Mouse (Mus musculus) CD4-positive, CD25-positive, alpha-beta regulatory T cell, adult 2 months (primary cell): ENCODE results near the gene Taldo1.

Experiments used
- DNase-seq: peaks from one replicate; pipeline ENCODE4 v3.0.0-alpha.2; 2012; ENCODE audit warnings: low read depth, low spot score

Gene Taldo1

GRCm38 (mm10) chr7:141391625-141392551 lies at the start of gene Taldo1:
Taldo1 (plus strand) TSS chr7:141392199.
- DNase-seq, result peak; percentile 96

GRCm38 (mm10) chr7:141343230-141343629 lies 48.8 kb upstream of the Taldo1 start:
- no peak for DNase-seq

GRCm38 (mm10) chr7:141343696-141344095 lies 48.3 kb upstream of the Taldo1 start:
- no peak for DNase-seq

GRCm38 (mm10) chr7:141344787-141345186 lies 47.2 kb upstream of the Taldo1 start:
- DNase-seq, result peak; percentile 59

- DNase-seq, result no peak
Observed at GRCm38 (mm10) chr7:141351061-141351460, 40.9 kb upstream of the Taldo1 start.

- no peak for DNase-seq
Observed at GRCm38 (mm10) chr7:141355051-141355450, 36.9 kb upstream of the Taldo1 start.

- DNase-seq, result peak; percentile 25
Observed at GRCm38 (mm10) chr7:141355626-141356326, 36.2 kb upstream of the Taldo1 start.

GRCm38 (mm10) chr7:141356971-141357370 lies 35.0 kb upstream of the Taldo1 start:
- DNase-seq, result no peak

GRCm38 (mm10) chr7:141361510-141361909 lies 30.5 kb upstream of the Taldo1 start:
- DNase-seq, result peak; percentile 54

GRCm38 (mm10) chr7:141363106-141363751 lies 28.8 kb upstream of the Taldo1 start:
- peak; percentile 88 for DNase-seq

- DNase-seq, result no peak
Observed at GRCm38 (mm10) chr7:141363752-141364125, 28.3 kb upstream of the Taldo1 start.

GRCm38 (mm10) chr7:141364349-141365048 lies 27.5 kb upstream of the Taldo1 start:
- no peak for DNase-seq

- DNase-seq, result no peak
Observed at GRCm38 (mm10) chr7:141365049-141365445, 27.0 kb upstream of the Taldo1 start.

- no peak for DNase-seq
Observed at GRCm38 (mm10) chr7:141367358-141367757, 24.6 kb upstream of the Taldo1 start.

GRCm38 (mm10) chr7:141369918-141370317 lies 22.1 kb upstream of the Taldo1 start:
- DNase-seq, result no peak

- DNase-seq, result no peak
Observed at GRCm38 (mm10) chr7:141371942-141372595, 19.9 kb upstream of the Taldo1 start.

GRCm38 (mm10) chr7:141373611-141374010 lies 18.4 kb upstream of the Taldo1 start:
- DNase-seq, result no peak

GRCm38 (mm10) chr7:141374399-141374798 lies 17.6 kb upstream of the Taldo1 start:
- no peak for DNase-seq

GRCm38 (mm10) chr7:141379584-141379983 lies 12.4 kb upstream of the Taldo1 start:
- DNase-seq, result no peak

GRCm38 (mm10) chr7:141381068-141381835 lies 10.7 kb upstream of the Taldo1 start:
- DNase-seq, result no peak
